Mouse (Mus musculus) brain, adult 2 months (tissue): ENCODE results near the gene Park7.
"Not testable (repeated sequence)": the region's sequence is repeated elsewhere in the genome, so short reads cannot be mapped to it uniquely, and the experiment has no call there.

Source experiments
- DNase-seq: peaks from one replicate; pipeline ENCODE4 v3.0.0; 2011; ENCODE audit warnings: low read depth, low spot score

Gene Park7

GRCm38 (mm10) chr4:150875393-150875792 lies 38.8 kb downstream of the Park7 start:
- DNase-seq: no peak

DNA sequence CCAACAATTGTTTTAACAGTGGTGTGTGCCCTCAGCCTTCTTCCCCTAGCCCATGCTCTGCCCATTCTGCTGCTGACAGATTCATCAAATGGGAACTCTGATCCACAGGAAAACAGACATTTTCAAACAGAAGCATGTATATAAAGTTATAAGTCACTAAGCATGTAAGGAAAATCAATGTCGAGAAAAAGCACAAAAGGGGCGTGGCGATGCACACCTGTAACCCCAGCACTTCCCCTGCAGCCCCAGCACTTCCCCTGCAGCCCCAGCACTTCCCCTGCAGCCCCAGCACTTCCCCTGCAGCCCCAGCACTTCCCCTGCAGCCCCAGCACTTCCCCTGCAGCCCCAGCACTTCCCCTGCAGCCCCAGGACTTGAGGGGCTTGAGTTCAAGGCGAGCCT lies 39.8 kb downstream of the Park7 start:
- DNase-seq: not testable (repeated sequence)

DNA sequence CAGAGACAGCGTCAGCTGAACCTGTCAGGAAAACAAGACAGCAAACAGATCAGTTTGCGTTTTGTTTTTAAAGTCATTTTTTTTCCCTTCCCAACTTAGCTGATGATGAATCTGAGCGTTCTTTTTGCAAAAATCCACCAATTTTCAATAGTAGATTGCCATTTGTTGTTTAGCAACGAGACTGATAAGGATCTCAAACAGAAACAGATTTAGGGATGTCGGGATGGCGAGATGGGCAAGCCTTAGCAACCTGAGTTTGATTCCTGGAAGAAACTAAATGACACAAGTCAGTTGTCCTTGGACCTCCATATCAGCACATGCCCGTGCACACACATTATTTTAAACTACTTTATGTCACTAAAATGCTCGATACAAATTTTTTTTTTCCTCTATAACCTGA lies 41.6 kb downstream of the Park7 start:
- no peak for DNase-seq

- peak; percentile 88 for DNase-seq
Measured at GRCm38 (mm10) chr4:150872139-150872651, 42.0 kb downstream of the Park7 start.

- DNase-seq: peak; percentile 74
Measured at GRCm38 (mm10) chr4:150871392-150872138, 42.7 kb downstream of the Park7 start.

DNA sequence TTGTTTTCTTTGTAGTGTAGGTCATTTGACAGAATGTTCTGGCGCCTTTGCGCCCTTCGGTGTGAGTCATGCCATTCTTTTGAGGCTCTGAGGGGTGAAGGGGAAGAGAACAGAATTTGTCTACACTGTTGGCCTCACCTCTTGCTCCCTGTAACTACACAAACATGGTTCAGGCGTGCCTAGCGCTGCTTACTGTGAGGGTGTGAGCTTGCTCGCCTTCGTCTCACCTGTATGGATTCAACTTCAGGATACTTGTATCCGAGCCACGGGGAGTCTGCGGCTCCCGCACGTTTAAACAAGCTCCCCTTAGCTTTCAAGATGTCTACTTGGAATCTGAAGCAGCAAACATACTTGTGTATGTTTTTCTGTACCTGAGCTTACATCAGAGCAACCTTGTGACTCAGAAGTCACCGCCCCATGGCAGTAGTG lies 43.3 kb downstream of the Park7 start:
- DNase-seq: no peak

DNA sequence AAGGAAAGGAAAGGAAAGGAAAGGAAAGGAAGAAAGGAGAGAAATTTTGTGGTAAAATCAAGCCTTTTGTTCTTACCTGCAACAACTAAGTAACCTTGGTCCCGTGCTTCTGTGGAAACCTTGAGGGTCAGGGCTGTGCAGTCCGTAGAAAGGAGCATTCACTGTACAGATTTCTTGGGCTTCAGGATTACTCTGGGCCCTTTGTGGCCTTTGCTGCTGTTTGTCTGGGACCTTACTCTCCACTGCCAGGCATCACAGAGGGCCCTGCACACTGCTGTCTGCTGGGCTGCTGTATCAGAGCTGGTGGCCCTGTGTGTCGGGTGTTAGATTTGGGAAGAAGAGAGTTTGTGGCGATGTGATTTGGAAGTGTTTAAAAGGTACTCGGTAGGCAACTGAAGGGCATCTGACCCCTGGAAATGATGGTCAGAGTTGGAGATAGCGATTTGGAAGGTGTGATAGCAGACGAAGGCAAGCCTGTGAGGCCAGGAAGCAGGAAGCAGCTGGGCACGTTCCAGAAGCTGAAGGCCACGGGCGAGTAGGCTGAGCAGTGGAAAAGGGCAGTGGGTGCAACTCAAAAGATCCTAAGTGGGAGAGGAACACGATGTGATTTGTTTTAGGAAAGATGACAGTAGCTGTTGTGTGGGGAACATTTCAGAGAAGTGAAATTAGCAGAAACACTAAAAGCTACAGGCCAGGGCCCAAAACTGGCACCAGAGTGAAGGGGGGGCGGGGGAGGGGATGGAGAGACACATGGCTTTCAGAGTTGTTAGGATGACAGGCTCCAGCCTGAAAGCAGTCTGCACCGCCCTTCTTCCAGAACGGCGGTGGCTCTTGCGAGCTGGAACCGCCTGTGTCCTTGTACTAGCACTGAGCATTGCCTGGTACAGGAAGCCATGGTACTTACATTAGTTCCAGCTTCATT lies 44.7 kb downstream of the Park7 start:
- DNase-seq: peak; percentile 49

- DNase-seq: no peak
Measured at GRCm38 (mm10) chr4:150868859-150869258, 45.4 kb downstream of the Park7 start.

GRCm38 (mm10) chr4:150868161-150868560 lies 46.1 kb downstream of the Park7 start:
- DNase-seq: no peak

DNA sequence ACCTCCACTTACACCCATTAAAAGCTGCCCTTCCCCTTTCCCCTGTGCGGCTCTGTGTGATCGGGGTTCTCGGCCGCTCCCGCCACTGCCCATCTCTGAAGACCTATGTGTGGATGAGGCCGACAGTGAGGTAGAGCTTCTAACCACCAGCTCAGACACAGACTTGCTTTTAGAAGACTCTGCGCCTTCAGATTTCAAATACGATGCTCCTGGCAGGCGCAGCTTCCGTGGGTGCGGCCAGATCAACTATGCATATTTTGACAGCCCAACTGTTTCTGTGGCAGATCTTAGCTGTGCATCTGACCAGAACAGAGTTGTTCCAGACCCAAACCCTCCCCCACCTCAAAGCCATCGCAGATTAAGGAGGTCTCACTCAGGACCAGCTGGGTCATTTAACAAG lies 47.7 kb downstream of the Park7 start:
- DNase-seq: no peak

- no peak for DNase-seq
Measured at GRCm38 (mm10) chr4:150866069-150866468, 48.2 kb downstream of the Park7 start.

GRCm38 (mm10) chr4:150865371-150865770 lies 48.9 kb downstream of the Park7 start:
- DNase-seq: peak; percentile 69

GRCm38 (mm10) chr4:150862626-150863375 lies 51.4 kb downstream of the Park7 start:
- DNase-seq: peak; percentile 55

- no peak for DNase-seq
Measured at GRCm38 (mm10) chr4:150861161-150861560, 53.1 kb downstream of the Park7 start.

DNA sequence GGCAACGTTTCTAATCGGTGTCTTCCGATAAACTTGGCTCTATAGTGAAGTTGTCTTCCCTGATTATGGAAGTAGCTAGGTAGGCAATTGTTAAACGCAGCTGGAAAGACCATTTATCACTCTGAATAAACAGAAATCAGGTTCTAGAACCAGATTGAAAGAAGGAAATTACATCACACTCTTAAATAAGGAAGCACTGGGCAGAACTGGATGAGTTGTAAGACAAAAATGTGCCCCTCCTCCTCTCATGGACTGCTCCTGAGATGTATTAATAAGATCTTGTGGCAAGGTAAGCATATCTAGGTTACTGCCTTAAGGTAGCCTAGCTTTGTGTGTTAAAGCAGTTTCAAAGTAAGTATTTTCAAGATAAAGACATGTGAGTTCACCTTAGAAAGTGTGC lies 53.7 kb downstream of the Park7 start:
- DNase-seq: no peak

- peak; percentile 38 for DNase-seq
Measured at GRCm38 (mm10) chr4:150855346-150855745, 58.9 kb downstream of the Park7 start.

GRCm38 (mm10) chr4:150854839-150855246 lies 59.4 kb downstream of the Park7 start:
- DNase-seq: peak; percentile 98

DNA sequence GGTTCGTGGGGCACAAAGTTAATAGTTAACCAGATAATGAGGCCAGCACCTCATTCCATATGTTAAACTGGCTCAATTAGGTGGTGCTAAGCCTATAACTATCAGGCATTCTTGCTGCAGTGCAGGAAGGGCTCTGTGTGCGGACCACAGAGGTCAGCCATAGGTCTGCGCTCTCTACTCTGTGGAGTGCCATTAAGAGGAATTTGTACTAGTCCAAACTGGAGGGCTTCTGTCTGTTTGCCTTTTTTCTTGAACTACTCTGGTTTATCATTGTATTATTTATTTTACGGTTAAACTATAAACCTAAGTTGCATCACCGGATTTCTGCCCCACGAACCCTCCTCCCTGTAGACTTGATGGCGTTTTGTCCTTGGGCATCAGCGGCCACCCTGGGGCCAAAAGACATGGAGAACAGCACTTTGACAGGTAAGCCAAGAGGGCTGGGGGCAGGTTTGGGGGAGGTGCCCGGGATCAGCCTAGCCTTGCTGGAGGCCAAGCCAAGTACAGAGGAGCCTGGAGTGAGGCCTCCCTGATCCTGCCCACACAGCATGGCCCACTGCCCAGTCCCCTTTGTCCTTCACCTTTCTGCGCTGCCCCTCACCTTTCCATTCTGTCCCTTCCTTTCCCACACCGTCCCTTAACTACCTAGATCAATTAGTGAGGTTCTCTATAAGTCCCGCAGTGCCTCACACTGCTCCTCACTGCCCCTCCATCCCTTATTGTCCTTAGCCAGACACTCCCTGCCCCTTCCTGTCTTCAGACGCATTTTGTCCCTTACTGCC lies 60.4 kb downstream of the Park7 start, which contains the start of gene Errfi1:
Gene Errfi1, plus strand, starts transcription at position 240 of the 782 bp plus-strand sequence.
- DNase-seq: no peak

DNA sequence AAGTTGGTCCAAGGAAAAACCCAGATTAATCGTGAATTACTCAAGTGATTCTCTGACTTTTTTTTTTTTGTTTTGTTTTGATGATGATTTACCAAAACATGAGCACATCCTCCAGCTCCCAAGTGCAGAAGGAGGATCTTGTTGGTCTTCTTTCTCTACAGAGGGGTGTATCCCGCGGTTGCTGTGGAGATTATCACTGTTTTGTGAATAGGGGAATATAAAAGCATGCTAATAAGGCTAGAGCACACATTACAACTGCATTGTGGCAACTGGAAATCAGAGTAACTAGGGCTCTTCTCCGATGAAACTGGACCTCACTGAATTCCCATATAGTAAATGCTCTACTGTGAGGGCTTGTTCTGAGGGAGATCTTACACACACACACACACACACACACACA lies 61.8 kb downstream of the Park7 start:
- DNase-seq: no peak

DNA sequence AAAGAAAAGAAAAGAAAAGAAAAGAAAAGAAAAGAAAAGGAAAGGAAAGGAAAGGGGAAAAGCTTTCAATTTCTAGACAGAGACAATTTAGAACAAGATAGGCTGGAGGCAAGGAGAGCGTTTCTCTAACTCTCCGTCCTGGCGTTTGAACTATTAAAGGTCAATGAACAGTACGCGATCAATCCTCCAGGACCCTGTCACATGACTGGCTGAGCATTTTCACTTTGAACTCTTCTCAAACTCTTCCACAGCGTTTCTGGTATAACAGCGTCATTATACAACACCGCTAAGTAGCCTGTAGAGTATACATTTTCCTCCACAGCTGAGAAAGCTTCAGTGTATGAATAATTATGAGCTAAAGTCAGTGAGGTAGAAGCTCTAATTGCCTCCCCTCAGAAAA lies 62.2 kb downstream of the Park7 start:
- DNase-seq: no peak

- DNase-seq: no peak
Measured at GRCm38 (mm10) chr4:150850893-150851292, 63.3 kb downstream of the Park7 start.
